Mouse (Mus musculus) C2C12 (cell line): ENCODE results near the gene Slc47a1.

Source experiments
- CTCF ChIP-seq: IDR thresholded peaks from one replicate; pipeline ENCODE4 v1.5.1; 2011; ENCODE audit not compliant: control insufficient read depth, insufficient read depth, insufficient read length
- MYOD1 ChIP-seq: IDR thresholded peaks from one replicate; pipeline ENCODE4 v1.6.1; 2011; ENCODE audit warnings: low read depth; ENCODE audit not compliant: control insufficient read depth, insufficient read length

- no peak for TF ChIP-seq CTCF
- TF ChIP-seq MYOD1: no peak
Observed at GRCm38 (mm10) chr11:61319923-61320567, 58.1 kb downstream of the Slc47a1 start.
